Mouse (Mus musculus) heart, embryonic 10.5 days (tissue): ENCODE measurements around the gene Snx27. TPM values are rescaled to one million over a fixed set of nuclear protein-coding genes. Genes with fewer than 3 reads are reported as not detected.

ENCODE experiments used
- DNase-seq: peaks from one replicate; pipeline ENCODE4 v3.0.0-alpha.2; 2017; ENCODE audit warnings: low spot score
- H3K27ac ChIP-seq: fragments of 300-500 bp; sonication (generic); 2 replicates; pipeline ENCODE4 v1.5.1; 2016; ENCODE audit warnings: mild to moderate bottlenecking
- H3K27me3 ChIP-seq: fragments of 300-500 bp; sonication (generic); 2 replicates; pipeline ENCODE4 v1.6.1; 2016; ENCODE audit warnings: mild to moderate bottlenecking; ENCODE audit not compliant: poor library complexity, insufficient read depth, severe bottlenecking
- H3K36me3 ChIP-seq: fragments of 300-500 bp; sonication (generic); 2 replicates; pipeline ENCODE4 v1.6.1; 2016; ENCODE audit warnings: mild to moderate bottlenecking, moderate library complexity
- H3K4me1 ChIP-seq: fragments of 300-500 bp; sonication (generic); 2 replicates; pipeline ENCODE4 v1.6.1; 2016; ENCODE audit warnings: mild to moderate bottlenecking
- H3K4me3 ChIP-seq: fragments of 300-500 bp; sonication (generic); 2 replicates; pipeline ENCODE4 v1.5.1; 2016; ENCODE audit warnings: mild to moderate bottlenecking, moderate library complexity
- H3K9me3 ChIP-seq: fragments of 300-500 bp; sonication (generic); 2 replicates; pipeline ENCODE4 v1.6.1; 2016; ENCODE audit warnings: mild to moderate bottlenecking, moderate library complexity
- WGBS: fragments of 180-500 bp; shearing (Covaris S2); methylation state at CpG from one replicate; pipeline ENCODE4 v1.1.7; 2016; 5-methylcytosine and 5-hydroxymethylcytosine counted together
- polyA plus RNA-seq: library from polyadenylated mRNA; unstranded; fragments of >200 nt; fragmentation: Nextera tagmentation; extraction: Ambion mirVana; gene quantifications from 2 replicates; pipeline ENCODE4 v1.2.1, GENCODE M21; 2016

Gene Snx27
- polyA plus RNA-seq, 1 experiment from 2014 or later = 41.3 TPM

- DNase-seq = no peak
- no peaks in the 10 kb centered on the region for H3K4me1 ChIP-seq
- no peak overlapping the region for H3K4me3 ChIP-seq
- H3K27ac ChIP-seq = no peak overlapping the region
- WGBS = 3% methylated on average over 4 of the region's 4 CpGs
- H3K27me3 ChIP-seq = no peaks in the 10 kb centered on the region
- H3K9me3 ChIP-seq = no peaks in the 10 kb centered on the region
- H3K36me3 ChIP-seq = no peaks in the 10 kb centered on the region
Measured at GRCm38 (mm10) chr3:94601959-94602358, 19.4 kb upstream of the Snx27 start.

GRCm38 (mm10) chr3:94597224-94597779 is 14.8 kb upstream of the Snx27 start:
- 69% methylated on average over 3 of the region's 3 CpGs for WGBS
- Histone ChIP-seq H3K4me3 (no peak overlapping the region), H3K27ac (no peak overlapping the region), H3K27me3 (no peaks in the 10 kb centered on the region), H3K36me3 (no peaks in the 10 kb centered on the region), H3K9me3 (peaks cover 6% of the 10 kb centered on the region; the same call in 1 of the 2 replicates), H3K4me1 (no peaks in the 10 kb centered on the region)
- no peak for DNase-seq

GRCm38 (mm10) chr3:94595871-94596287 is 13.4 kb upstream of the Snx27 start:
- Histone ChIP-seq H3K9me3 (peaks cover 6% of the 10 kb centered on the region; the same call in 1 of the 2 replicates), H3K36me3 (no peaks in the 10 kb centered on the region), H3K4me1 (no peaks in the 10 kb centered on the region), H3K4me3 (no peak overlapping the region), H3K27ac (no peak overlapping the region), H3K27me3 (no peaks in the 10 kb centered on the region)
- DNase-seq = no peak
- WGBS = 79% methylated on average over 6 of the region's 6 CpGs

- Histone ChIP-seq H3K36me3 (no peaks in the 10 kb centered on the region), H3K4me1 (no peaks in the 10 kb centered on the region), H3K27me3 (no peaks in the 10 kb centered on the region), H3K9me3 (peaks cover 6% of the 10 kb centered on the region; the same call in 1 of the 2 replicates), H3K27ac (no peak overlapping the region), H3K4me3 (no peak overlapping the region)
- WGBS = 77% methylated on average over 5 of the region's 5 CpGs
- DNase-seq = no peak
Measured at GRCm38 (mm10) chr3:94591066-94591465, 8.6 kb upstream of the Snx27 start.

GRCm38 (mm10) chr3:94587962-94588361 is 5.4 kb upstream of the Snx27 start:
- Histone ChIP-seq H3K4me1 (no peaks in the 10 kb centered on the region), H3K36me3 (no peaks in the 10 kb centered on the region), H3K4me3 (no peak overlapping the region), H3K27ac (no peak overlapping the region), H3K27me3 (no peaks in the 10 kb centered on the region), H3K9me3 (0 out of 2 replicates have a peak, but pooled peaks cover under 1% of the 10 kb centered on the region)
- DNase-seq = no peak
- 77% methylated on average over 5 of the region's 5 CpGs for WGBS

- Histone ChIP-seq H3K9me3 (no peaks in the 10 kb centered on the region), H3K27ac (no peak overlapping the region), H3K27me3 (no peaks in the 10 kb centered on the region), H3K4me3 (peak overlapping the region; percentile 95; the same call in 1 of the 2 replicates), H3K4me1 (peaks cover 13% of the 10 kb centered on the region), H3K36me3 (no peaks in the 10 kb centered on the region)
- WGBS = 70% methylated on average over 7 of the region's 7 CpGs
- DNase-seq = no peak
Measured at GRCm38 (mm10) chr3:94582944-94583343, 428 bp upstream of the Snx27 start.

- H3K27ac ChIP-seq = peak overlapping the region; percentile 96
- H3K4me1 ChIP-seq = peaks cover 13% of the 10 kb centered on the region
- H3K27me3 ChIP-seq = no peaks in the 10 kb centered on the region
- H3K4me3 ChIP-seq = peak overlapping the region; percentile 95
- no peaks in the 10 kb centered on the region for H3K36me3 ChIP-seq
- peak; percentile 84 for DNase-seq
- WGBS = under 1% methylated on average over 47 of the region's 48 CpGs
- H3K9me3 ChIP-seq = no peaks in the 10 kb centered on the region
Measured at GRCm38 (mm10) chr3:94581793-94582455, 592 bp downstream of the Snx27 start.

GRCm38 (mm10) chr3:94581138-94581780 is 1.3 kb downstream of the Snx27 start:
- peaks cover 13% of the 10 kb centered on the region for H3K4me1 ChIP-seq
- no peak for DNase-seq
- no peaks in the 10 kb centered on the region for H3K9me3 ChIP-seq
- peak overlapping the region; percentile 96 for H3K27ac ChIP-seq
- no peaks in the 10 kb centered on the region for H3K27me3 ChIP-seq
- no peaks in the 10 kb centered on the region for H3K36me3 ChIP-seq
- peak overlapping the region; percentile 95 for H3K4me3 ChIP-seq
- WGBS = 4% methylated on average over 16 of the region's 16 CpGs

- Histone ChIP-seq H3K27ac (no peak overlapping the region), H3K9me3 (no peaks in the 10 kb centered on the region), H3K27me3 (no peaks in the 10 kb centered on the region), H3K4me1 (0 out of 2 replicates have a peak, but pooled peaks cover 5% of the 10 kb centered on the region), H3K4me3 (no peak overlapping the region), H3K36me3 (no peaks in the 10 kb centered on the region)
- no peak for DNase-seq
- 63% methylated on average over 6 of the region's 6 CpGs for WGBS
Measured at GRCm38 (mm10) chr3:94574506-94574905, 8.0 kb downstream of the Snx27 start.

- 73% methylated on average over 2 of the region's 2 CpGs for WGBS
- Histone ChIP-seq H3K4me1 (peaks cover 10% of the 10 kb centered on the region), H3K27me3 (no peaks in the 10 kb centered on the region), H3K9me3 (no peaks in the 10 kb centered on the region), H3K4me3 (no peak overlapping the region), H3K27ac (no peak overlapping the region), H3K36me3 (no peaks in the 10 kb centered on the region)
- DNase-seq = no peak
Measured at GRCm38 (mm10) chr3:94567242-94567641, 15.3 kb downstream of the Snx27 start.

GRCm38 (mm10) chr3:94565557-94565956 is 17.0 kb downstream of the Snx27 start:
- DNase-seq = peak; percentile 68
- Histone ChIP-seq H3K27ac (no peak overlapping the region), H3K36me3 (no peaks in the 10 kb centered on the region), H3K9me3 (no peaks in the 10 kb centered on the region), H3K4me3 (no peak overlapping the region), H3K27me3 (no peaks in the 10 kb centered on the region), H3K4me1 (peaks cover 10% of the 10 kb centered on the region)
- 72% methylated on average over 2 of the region's 2 CpGs for WGBS

GRCm38 (mm10) chr3:94565127-94565526 is 17.4 kb downstream of the Snx27 start:
- Histone ChIP-seq H3K4me3 (no peak overlapping the region), H3K9me3 (no peaks in the 10 kb centered on the region), H3K27me3 (no peaks in the 10 kb centered on the region), H3K27ac (no peak overlapping the region), H3K4me1 (peaks cover 10% of the 10 kb centered on the region), H3K36me3 (peaks cover under 1% of the 10 kb centered on the region; the same call in 1 of the 2 replicates)
- peak; percentile 72 for DNase-seq
- WGBS = 75% methylated on average over 3 of the region's 3 CpGs

GRCm38 (mm10) chr3:94564356-94565010 is 18.0 kb downstream of the Snx27 start:
- H3K9me3 ChIP-seq = no peaks in the 10 kb centered on the region
- 64% methylated on average over 4 of the region's 4 CpGs for WGBS
- H3K4me1 ChIP-seq = peaks cover 10% of the 10 kb centered on the region
- peak; percentile 58 for DNase-seq
- H3K27me3 ChIP-seq = no peaks in the 10 kb centered on the region
- H3K36me3 ChIP-seq = peaks cover 7% of the 10 kb centered on the region
- no peak overlapping the region for H3K4me3 ChIP-seq
- no peak overlapping the region for H3K27ac ChIP-seq
